Mouse (Mus musculus) G1E (cell line): ENCODE results near the gene Whrn.

Source experiments
- CTCF ChIP-seq: IDR thresholded peaks from 2 replicates; pipeline ENCODE4 v1.5.1; 2012; ENCODE audit warnings: low read depth, low read length, inconsistent platforms, mixed read lengths
- GATA1 ChIP-seq: IDR thresholded peaks from 2 replicates; pipeline ENCODE4 v1.6.1; 2012; ENCODE audit warnings: borderline replicate concordance, low read length, inconsistent platforms, mixed read lengths
- POLR2AphosphoS5 ChIP-seq: IDR thresholded peaks from 2 replicates; pipeline ENCODE4 v1.6.1; 2012; ENCODE audit warnings: low read depth, low read length, inconsistent platforms; ENCODE audit not compliant: insufficient replicate concordance
- TAL1 ChIP-seq: conservative IDR thresholded peaks from 2 replicates; pipeline ENCODE4 v1.6.1; 2012; ENCODE audit warnings: low read depth, low read length, inconsistent platforms, mixed read lengths

DNA sequence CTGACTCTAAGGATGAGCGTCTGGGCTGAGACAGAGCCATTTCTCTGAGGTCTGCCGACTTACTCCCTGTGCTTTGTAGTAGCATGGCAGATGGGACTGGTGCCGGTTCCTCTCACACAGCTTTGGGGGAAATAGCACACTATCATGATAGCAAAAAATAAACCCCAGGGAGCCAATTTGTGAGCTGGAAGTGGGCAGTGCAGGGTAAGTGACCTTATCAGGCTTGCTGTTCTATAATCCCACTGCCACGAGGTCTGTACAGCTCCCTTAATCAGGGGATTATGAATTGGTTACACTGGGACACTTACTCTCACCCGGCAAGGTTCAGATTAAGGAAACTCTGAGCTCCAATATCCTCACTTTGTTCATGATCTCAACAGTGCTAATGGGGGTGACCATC lies 5.3 kb upstream of the Whrn start:
- no peak for TF ChIP-seq CTCF
- no peak for TF ChIP-seq GATA1
- no peak for TF ChIP-seq TAL1
- no peak for TF ChIP-seq POLR2AphosphoS5
